Mouse (Mus musculus) limb, embryonic 14.5 days (tissue): ENCODE data around the gene Gdpd5. TPM values are rescaled to one million over a fixed set of nuclear protein-coding genes. Genes with fewer than 3 reads are reported as not detected.

Source experiments
- ATAC-seq: fragments of 200-750 bp; cut with Nextera tagmentation; 2 replicates; pipeline ENCODE4 v1.8.0; 2017; ENCODE audit warnings: low read depth, moderate number of reproducible peaks, moderate TSS enrichment; ENCODE audit not compliant: low FRiP score
- DNase-seq: peaks from one replicate; pipeline ENCODE4 v3.0.0-alpha.2; 2015; ENCODE audit warnings: low spot score
- H3K27ac ChIP-seq: fragments of 300-500 bp; sonication (generic); replicated peaks from 2 replicates; pipeline ENCODE4 v1.5.1; 2014; ENCODE audit warnings: low read depth, mild to moderate bottlenecking, low read length, moderate library complexity, mixed read lengths
- H3K27me3 ChIP-seq: fragments of 300-500 bp; sonication (generic); 2 replicates; pipeline ENCODE4 v1.6.1; 2014; ENCODE audit warnings: low read length, mixed read lengths; ENCODE audit not compliant: control insufficient read depth, insufficient read depth
- H3K36me3 ChIP-seq: fragments of 300-500 bp; sonication (generic); 2 replicates; pipeline ENCODE4 v1.6.1; 2014; ENCODE audit warnings: mild to moderate bottlenecking, low read length, moderate library complexity, mixed read lengths; ENCODE audit not compliant: control insufficient read depth, insufficient read depth
- H3K4me1 ChIP-seq: fragments of 300-500 bp; sonication (generic); 2 replicates; pipeline ENCODE4 v1.6.1; 2014; ENCODE audit warnings: antibody characterized with exemption, low read length, mixed read lengths; ENCODE audit not compliant: control insufficient read depth, insufficient read depth
- H3K4me2 ChIP-seq: fragments of 300-500 bp; sonication (generic); replicated peaks from 2 replicates; pipeline ENCODE4 v1.6.1; 2014; ENCODE audit warnings: low read depth, mild to moderate bottlenecking, low read length, moderate library complexity; ENCODE audit not compliant: severe bottlenecking
- H3K4me3 ChIP-seq: fragments of 300-500 bp; sonication (generic); replicated peaks from 2 replicates; pipeline ENCODE4 v1.5.1; 2014; ENCODE audit warnings: low read length
- H3K9ac ChIP-seq: fragments of 300-500 bp; sonication (generic); 2 replicates; pipeline ENCODE4 v1.6.1; 2014; ENCODE audit warnings: mild to moderate bottlenecking, low read depth, low read length, moderate library complexity; ENCODE audit not compliant: severe bottlenecking
- H3K9me3 ChIP-seq: fragments of 300-500 bp; sonication (generic); 2 replicates; pipeline ENCODE4 v1.6.1; 2016; ENCODE audit warnings: low read length; ENCODE audit not compliant: control insufficient read depth
- POLR2A ChIP-seq: fragments of 200-500 bp; IDR thresholded peaks from 2 replicates; pipeline ENCODE4 v1.8.0; 2012; ENCODE audit warnings: inconsistent platforms, mild to moderate bottlenecking, moderate library complexity, borderline replicate concordance; ENCODE audit not compliant: insufficient read depth, insufficient read length; ENCODE audit errors: extremely low read depth
- WGBS: fragments of 180-500 bp; shearing (Covaris S2); extraction: QIAGEN DNeasy Blood & Tissue Kit; methylation state at CpG from one replicate; pipeline ENCODE4 v1.1.7; 2014; 5-methylcytosine and 5-hydroxymethylcytosine counted together
- polyA plus RNA-seq, 2 experiments: library from polyadenylated mRNA; depleted of rRNA in 1 of 2; stranded (reverse) in 1 of 2; unstranded in 1 of 2; fragments of >200 nt; fragmentation: Nextera tagmentation in 1 of 2; extraction: Ambion mirVana in 1 of 2; gene quantifications; 2 replicates each; pipeline versions ENCODE4 v1.2.1 to v1.2.3; 2012 to 2014

Gdpd5 gene
- polyA plus RNA-seq, 2 experiments = 11.8 to 14.5 TPM

DNA sequence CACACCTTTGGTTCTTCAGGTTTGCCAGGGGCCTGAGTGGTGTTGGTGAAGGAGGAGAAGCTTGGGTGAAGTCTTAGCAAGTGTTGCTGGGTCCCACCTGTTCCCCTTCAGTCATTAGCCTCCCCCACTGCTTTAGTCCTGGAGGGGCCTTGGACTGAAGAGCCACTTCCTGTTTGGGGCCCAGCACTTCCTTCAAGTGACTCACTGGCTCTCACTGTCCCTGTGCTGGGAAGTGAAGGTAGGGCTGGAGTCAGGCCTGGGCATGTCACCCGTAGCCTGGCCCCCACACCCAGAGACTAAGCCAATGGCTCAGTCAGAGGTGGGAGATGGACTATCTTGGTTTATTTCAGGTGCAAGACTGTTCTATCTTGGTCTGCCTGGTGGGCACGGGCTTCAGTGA, 26.4 kb downstream of the Gdpd5 start:
- Histone ChIP-seq H3K4me2 (no peak overlapping the region), H3K4me1 (peaks cover 7% of the 10 kb centered on the region; the same call in 1 of the 2 replicates), H3K27me3 (no peaks in the 10 kb centered on the region), H3K4me3 (no peak overlapping the region), H3K36me3 (no peaks in the 10 kb centered on the region), H3K27ac (no peak overlapping the region), H3K9me3 (no peaks in the 10 kb centered on the region), H3K9ac (no peak overlapping the region)
- WGBS = 81% methylated on average over 2 of the region's 2 CpGs
- DNase-seq = no peak
- no peak for TF ChIP-seq POLR2A
- ATAC-seq = no peak

DNA sequence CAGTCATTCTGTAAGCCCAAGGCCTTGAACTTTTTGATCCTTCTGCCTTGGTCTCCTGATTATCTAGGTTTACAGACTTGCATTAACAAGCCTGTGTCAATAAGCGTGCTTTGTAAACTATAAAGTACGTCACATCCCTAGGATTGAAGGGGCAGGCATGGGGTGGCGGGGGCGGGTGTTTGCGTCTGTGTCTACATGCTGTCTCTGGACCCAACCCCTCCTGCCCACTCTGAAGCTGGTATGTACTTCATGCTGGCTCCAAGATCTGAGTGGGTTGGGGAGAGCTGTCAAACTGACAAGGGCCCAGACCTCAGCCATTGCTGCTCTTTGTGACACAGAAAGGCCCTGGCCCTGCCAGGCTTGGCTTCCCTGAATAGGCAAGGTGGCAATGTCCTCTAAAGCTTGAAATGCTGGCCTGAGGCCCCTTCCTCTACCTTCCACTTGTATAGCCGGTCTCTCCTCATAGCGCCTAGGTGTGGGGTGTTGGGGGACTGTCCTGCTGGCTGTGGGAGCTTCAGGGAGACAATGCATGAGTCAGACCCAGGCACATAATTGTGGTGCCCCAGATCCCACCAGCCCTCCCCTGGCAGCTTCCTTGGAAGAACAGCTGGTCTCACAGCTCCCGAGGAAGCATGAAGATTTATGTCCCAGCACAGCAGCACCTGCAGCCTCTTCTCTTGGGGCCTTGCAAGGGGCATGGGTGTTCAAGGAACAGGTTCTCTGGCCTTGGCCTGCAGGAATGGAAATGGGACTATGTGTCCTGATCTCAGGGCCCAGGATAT, 28.4 kb downstream of the Gdpd5 start:
- no peak for TF ChIP-seq POLR2A
- Histone ChIP-seq H3K4me2 (no peak overlapping the region), H3K36me3 (no peaks in the 10 kb centered on the region; the same call in 1 of the 2 replicates), H3K9ac (no peak overlapping the region), H3K27ac (no peak overlapping the region), H3K4me1 (peaks cover 7% of the 10 kb centered on the region; the same call in 1 of the 2 replicates), H3K27me3 (no peaks in the 10 kb centered on the region), H3K4me3 (no peak overlapping the region), H3K9me3 (no peaks in the 10 kb centered on the region)
- ATAC-seq = no peak
- no peak for DNase-seq
- 64% methylated on average over 8 of the region's 8 CpGs for WGBS

DNA sequence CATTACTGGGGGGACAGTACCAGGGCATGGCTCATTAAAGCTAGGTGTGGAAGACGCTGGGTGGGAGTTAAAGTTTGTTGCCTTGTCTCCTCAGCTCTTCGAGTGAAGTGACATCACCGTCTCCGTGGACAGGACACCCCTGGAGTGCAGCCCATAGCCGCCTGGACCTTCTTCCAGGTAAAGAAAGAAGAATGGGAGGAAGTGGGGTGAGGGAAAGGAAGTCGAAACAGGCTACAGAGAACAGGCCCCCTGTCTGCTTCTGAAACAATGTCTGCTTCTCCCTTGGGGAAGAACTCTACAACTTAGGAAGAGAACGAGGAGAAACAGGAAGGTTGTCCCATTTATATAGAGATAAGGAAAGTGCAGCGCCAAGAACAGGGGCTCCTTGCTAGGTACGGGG, 29.1 kb downstream of the Gdpd5 start:
- H3K27me3 ChIP-seq = no peaks in the 10 kb centered on the region
- no peak overlapping the region for H3K27ac ChIP-seq

DNA sequence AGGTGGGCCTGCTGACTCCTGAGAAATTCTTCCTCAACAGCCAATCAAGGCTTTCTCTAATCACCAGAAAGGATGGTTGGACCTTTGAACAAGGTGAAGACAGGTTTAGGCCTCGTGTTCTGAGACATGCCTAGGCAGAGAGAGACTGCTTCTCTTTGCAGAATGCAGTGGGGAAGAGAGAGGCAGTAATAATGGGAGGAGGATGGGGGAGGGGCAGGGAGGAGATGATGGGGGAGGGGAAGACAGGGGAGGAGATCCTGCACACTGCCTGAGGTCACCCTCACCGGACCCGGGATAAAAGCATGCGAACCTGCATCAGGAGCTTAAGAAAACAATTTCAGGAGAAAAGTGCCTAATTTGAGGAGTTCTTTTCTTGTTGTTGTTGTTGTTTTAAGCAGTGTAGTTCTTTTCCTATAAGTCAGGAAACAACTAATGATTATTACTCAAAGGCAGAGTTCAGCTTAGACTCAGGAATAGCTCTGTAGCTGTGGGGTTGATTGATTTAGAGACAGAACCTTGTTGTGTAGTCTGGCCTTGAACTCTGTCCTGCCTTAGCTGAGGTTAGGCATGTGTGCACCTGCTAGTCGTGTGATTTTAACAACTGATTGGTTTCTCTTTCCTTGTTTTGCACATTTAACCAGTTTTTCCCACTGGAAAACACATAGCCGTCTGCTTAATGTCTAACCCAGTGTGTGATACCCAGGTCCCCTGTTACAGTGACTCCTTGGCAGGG, 30.0 kb downstream of the Gdpd5 start:
- no peak for TF ChIP-seq POLR2A
- H3K27me3 ChIP-seq = no peaks in the 10 kb centered on the region
- DNase-seq (no peak), ATAC-seq (no peak)
- 32% methylated on average over 6 of the region's 6 CpGs for WGBS
- H3K36me3 ChIP-seq = no peaks in the 10 kb centered on the region; the same call in 1 of the 2 replicates
- peaks cover 7% of the 10 kb centered on the region; the same call in 1 of the 2 replicates for H3K4me1 ChIP-seq
- H3K9me3 ChIP-seq = no peaks in the 10 kb centered on the region
- H3K27ac ChIP-seq = no peak overlapping the region
- no peak overlapping the region for H3K4me3 ChIP-seq
- H3K9ac ChIP-seq = no peak overlapping the region
- H3K4me2 ChIP-seq = no peak overlapping the region

More for the DNA sequence above, 29.1 kb downstream of the Gdpd5 start:
- no peak for ATAC-seq
- no peak for TF ChIP-seq POLR2A
- Histone ChIP-seq H3K9me3 (no peaks in the 10 kb centered on the region), H3K4me3 (no peak overlapping the region), H3K4me1 (peaks cover 7% of the 10 kb centered on the region; the same call in 1 of the 2 replicates), H3K9ac (no peak overlapping the region), H3K4me2 (no peak overlapping the region), H3K36me3 (no peaks in the 10 kb centered on the region; the same call in 1 of the 2 replicates)
- WGBS = 72% methylated on average over 9 of the region's 9 CpGs
- no peak for DNase-seq

DNA sequence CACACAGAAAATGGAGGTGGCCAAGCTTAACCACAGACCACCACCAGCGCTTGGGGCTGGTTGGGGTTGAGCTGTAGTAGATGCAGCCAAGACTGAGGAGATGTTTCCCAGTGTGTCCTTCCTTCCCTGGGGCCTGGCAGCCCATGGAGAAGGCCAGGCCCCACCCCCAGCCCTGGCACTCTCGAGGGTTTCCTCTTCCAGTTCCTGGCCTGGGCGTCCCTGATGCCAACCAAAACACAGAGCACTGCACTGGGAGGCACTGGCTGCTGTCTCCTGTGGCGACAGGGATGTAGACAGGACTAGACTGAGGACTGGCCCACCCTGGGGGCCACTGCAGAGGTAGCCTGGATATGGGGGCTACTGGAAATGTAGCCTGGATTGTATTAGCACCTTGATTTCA, 33.8 kb downstream of the Gdpd5 start:
- H3K4me3 ChIP-seq = no peak overlapping the region
- no peak overlapping the region for H3K4me2 ChIP-seq
- H3K9ac ChIP-seq = no peak overlapping the region
- ATAC-seq = no peak
- 90% methylated on average over 4 of the region's 4 CpGs for WGBS
- no peak for TF ChIP-seq POLR2A
- peaks cover 7% of the 10 kb centered on the region; the same call in 1 of the 2 replicates for H3K4me1 ChIP-seq
- H3K27ac ChIP-seq = no peak overlapping the region
- DNase-seq = no peak
- no peaks in the 10 kb centered on the region for H3K27me3 ChIP-seq
- H3K36me3 ChIP-seq = no peaks in the 10 kb centered on the region; the same call in 1 of the 2 replicates
- H3K9me3 ChIP-seq = no peaks in the 10 kb centered on the region
